Mouse (Mus musculus) midbrain, embryonic 12.5 days (tissue): ENCODE data around the gene Gpld1. TPM values are rescaled to one million over a fixed set of nuclear protein-coding genes. Genes with fewer than 3 reads are reported as not detected.
A peak's percentile ranks its signal among the peaks of the same experiment; 100 is the strongest.

Experiments
- ATAC-seq: fragments of 200-750 bp; cut with Nextera tagmentation; 2 replicates; pipeline ENCODE4 v1.8.0; 2017; ENCODE audit warnings: low read depth, moderate TSS enrichment, moderate library complexity; ENCODE audit not compliant: low FRiP score
- H3K27ac ChIP-seq: fragments of 300-500 bp; sonication (generic); replicated peaks from 2 replicates; pipeline ENCODE4 v1.5.1; 2016; ENCODE audit warnings: mild to moderate bottlenecking
- H3K27me3 ChIP-seq: fragments of 300-500 bp; sonication (generic); 2 replicates; pipeline ENCODE4 v1.6.1; 2016; ENCODE audit warnings: mild to moderate bottlenecking
- H3K36me3 ChIP-seq: fragments of 300-500 bp; sonication (generic); 2 replicates; pipeline ENCODE4 v1.6.1; 2016
- H3K4me1 ChIP-seq: fragments of 300-500 bp; sonication (generic); 2 replicates; pipeline ENCODE4 v1.6.1; 2016
- H3K4me2 ChIP-seq: fragments of 300-500 bp; sonication (generic); replicated peaks from 2 replicates; pipeline ENCODE4 v1.6.1; 2016; ENCODE audit warnings: mild to moderate bottlenecking, moderate library complexity
- H3K4me3 ChIP-seq: fragments of 300-500 bp; sonication (generic); 2 replicates; pipeline ENCODE4 v1.5.1; 2016; ENCODE audit warnings: mild to moderate bottlenecking
- H3K9ac ChIP-seq: fragments of 300-500 bp; sonication (generic); replicated peaks from 2 replicates; pipeline ENCODE4 v1.6.1; 2016; ENCODE audit warnings: mild to moderate bottlenecking, moderate library complexity
- H3K9me3 ChIP-seq: fragments of 300-500 bp; sonication (generic); 2 replicates; pipeline ENCODE4 v1.6.1; 2016; ENCODE audit warnings: mild to moderate bottlenecking
- WGBS: fragments of 180-500 bp; shearing (Covaris S2); methylation state at CpG from one replicate; pipeline ENCODE4 v1.1.7; 2016; 5-methylcytosine and 5-hydroxymethylcytosine counted together
- polyA plus RNA-seq: library from polyadenylated mRNA; unstranded; fragments of >200 nt; fragmentation: Nextera tagmentation; extraction: Ambion mirVana; gene quantifications from 2 replicates; pipeline ENCODE4 v1.2.1, GENCODE M21; 2016

Gpld1 gene
- polyA plus RNA-seq, 1 experiment from 2014 or later: 0.63 TPM

GRCm38 (mm10) chr13:24923991-24924390, 19.0 kb upstream of the Gpld1 start:
- WGBS: 95% methylated on average over 5 of the region's 5 CpGs
- ATAC-seq: no peak

GRCm38 (mm10) chr13:24930591-24930990, 12.4 kb upstream of the Gpld1 start:
- Histone ChIP-seq H3K9me3 (no peaks in the 10 kb centered on the region), H3K27me3 (no peaks in the 10 kb centered on the region), H3K36me3 (0 out of 2 replicates have a peak, but pooled peaks cover 1% of the 10 kb centered on the region), H3K4me3 (no peak overlapping the region), H3K27ac (no peak overlapping the region), H3K4me1 (no peaks in the 10 kb centered on the region), H3K9ac (no peak overlapping the region), H3K4me2 (no peak overlapping the region)
- no peak for ATAC-seq

More at GRCm38 (mm10) chr13:24923991-24924390, 19.0 kb upstream of the Gpld1 start:
- Histone ChIP-seq H3K4me1 (no peaks in the 10 kb centered on the region), H3K4me2 (no peak overlapping the region), H3K27me3 (no peaks in the 10 kb centered on the region), H3K36me3 (peaks cover 20% of the 10 kb centered on the region), H3K9ac (no peak overlapping the region), H3K27ac (no peak overlapping the region), H3K4me3 (no peak overlapping the region), H3K9me3 (no peaks in the 10 kb centered on the region)

GRCm38 (mm10) chr13:24933199-24933598, 9.8 kb upstream of the Gpld1 start:
- Histone ChIP-seq H3K4me2 (no peak overlapping the region), H3K4me3 (no peak overlapping the region), H3K36me3 (no peaks in the 10 kb centered on the region), H3K27ac (no peak overlapping the region), H3K27me3 (no peaks in the 10 kb centered on the region), H3K9ac (no peak overlapping the region), H3K9me3 (no peaks in the 10 kb centered on the region), H3K4me1 (peaks cover 10% of the 10 kb centered on the region; the same call in 1 of the 2 replicates)
- no peak for ATAC-seq
- WGBS: 93% methylated on average over 7 of the region's 7 CpGs

- Histone ChIP-seq H3K27ac (no peak overlapping the region), H3K4me1 (peaks cover 10% of the 10 kb centered on the region; the same call in 1 of the 2 replicates), H3K4me3 (peak overlapping the region; percentile 67), H3K27me3 (no peaks in the 10 kb centered on the region), H3K36me3 (no peaks in the 10 kb centered on the region), H3K9me3 (no peaks in the 10 kb centered on the region), H3K9ac (peak overlapping the region; percentile 68), H3K4me2 (peak overlapping the region; percentile 61)
- ATAC-seq: no peak; the same call in 1 of the 2 replicates
- WGBS: 57% methylated on average over 5 of the region's 5 CpGs
Measured at GRCm38 (mm10) chr13:24936772-24937107, 6.2 kb upstream of the Gpld1 start.

- Histone ChIP-seq H3K36me3 (no peaks in the 10 kb centered on the region), H3K9me3 (no peaks in the 10 kb centered on the region), H3K4me2 (peak within 1 kb of the TSS; percentile 61), H3K9ac (peak within 1 kb of the TSS; percentile 68), H3K4me1 (peaks cover 10% of the 10 kb centered on the region; the same call in 1 of the 2 replicates), H3K27ac (peak within 1 kb of the TSS; percentile 60), H3K4me3 (peak within 1 kb of the TSS; percentile 67), H3K27me3 (no peaks in the 10 kb centered on the region)
- peak; percentile 86 for ATAC-seq
- WGBS: 1% methylated on average over 70 of the region's 75 CpGs
Measured at GRCm38 (mm10) chr13:24937108-24937838, 5.7 kb upstream of the Gpld1 start, which contains the start of gene Aldh5a1. Aldh5a1 (minus strand) TSS chr13:24937661.

GRCm38 (mm10) chr13:24937839-24938166, 5.1 kb upstream of the Gpld1 start:
- H3K4me1 ChIP-seq: peaks cover 15% of the 10 kb centered on the region
- peak overlapping the region; percentile 68 for H3K9ac ChIP-seq
- no peak overlapping the region for H3K27ac ChIP-seq
- 19% methylated on average over 12 of the region's 12 CpGs for WGBS
- peak; percentile 35 for ATAC-seq
- no peaks in the 10 kb centered on the region for H3K36me3 ChIP-seq
- H3K4me2 ChIP-seq: peak overlapping the region; percentile 61
- no peaks in the 10 kb centered on the region for H3K9me3 ChIP-seq
- H3K27me3 ChIP-seq: no peaks in the 10 kb centered on the region
- H3K4me3 ChIP-seq: peak overlapping the region; percentile 67

GRCm38 (mm10) chr13:24938683-24939082, 4.3 kb upstream of the Gpld1 start:
- Histone ChIP-seq H3K9me3 (no peaks in the 10 kb centered on the region), H3K4me3 (no peak overlapping the region), H3K27ac (no peak overlapping the region), H3K27me3 (peaks cover 3% of the 10 kb centered on the region; the same call in 1 of the 2 replicates), H3K4me2 (no peak overlapping the region), H3K4me1 (peaks cover 16% of the 10 kb centered on the region), H3K36me3 (no peaks in the 10 kb centered on the region), H3K9ac (no peak overlapping the region)
- no peak for ATAC-seq
- WGBS: 37% methylated on average over 9 of the region's 9 CpGs

GRCm38 (mm10) chr13:24939472-24939871, 3.5 kb upstream of the Gpld1 start:
- whole genome bisulfite sequencing: 87% methylated on average over 9 of the region's 9 CpGs
- Histone ChIP-seq H3K9me3 (no peaks in the 10 kb centered on the region), H3K27ac (no peak overlapping the region), H3K9ac (no peak overlapping the region), H3K27me3 (peaks cover 3% of the 10 kb centered on the region; the same call in 1 of the 2 replicates), H3K36me3 (no peaks in the 10 kb centered on the region), H3K4me1 (peaks cover 16% of the 10 kb centered on the region), H3K4me3 (no peak overlapping the region), H3K4me2 (no peak overlapping the region)
- no peak for ATAC-seq

- Histone ChIP-seq H3K4me2 (no peak overlapping the region), H3K27ac (no peak overlapping the region), H3K36me3 (no peaks in the 10 kb centered on the region), H3K9me3 (no peaks in the 10 kb centered on the region), H3K27me3 (peaks cover 3% of the 10 kb centered on the region; the same call in 1 of the 2 replicates), H3K4me1 (peaks cover 9% of the 10 kb centered on the region; the same call in 1 of the 2 replicates), H3K4me3 (no peak overlapping the region), H3K9ac (no peak overlapping the region)
- ATAC-seq: no peak
- WGBS: 86% methylated on average over 8 of the region's 8 CpGs
Measured at GRCm38 (mm10) chr13:24943303-24943702, 351 bp downstream of the Gpld1 start.

- WGBS: 26% methylated on average over 4 of the region's 4 CpGs
- H3K4me3 ChIP-seq: no peak overlapping the region
- ATAC-seq: no peak
Measured at GRCm38 (mm10) chr13:24945567-24945966, 2.6 kb downstream of the Gpld1 start.

GRCm38 (mm10) chr13:24947158-24947557, 4.2 kb downstream of the Gpld1 start:
- Histone ChIP-seq H3K27ac (no peak overlapping the region), H3K4me1 (peaks cover 9% of the 10 kb centered on the region; the same call in 1 of the 2 replicates), H3K36me3 (no peaks in the 10 kb centered on the region), H3K9me3 (no peaks in the 10 kb centered on the region), H3K27me3 (peaks cover 3% of the 10 kb centered on the region; the same call in 1 of the 2 replicates), H3K4me3 (no peak overlapping the region), H3K4me2 (no peak overlapping the region), H3K9ac (no peak overlapping the region)
- WGBS: 87% methylated on average over 5 of the region's 5 CpGs
- ATAC-seq: no peak

More at GRCm38 (mm10) chr13:24945567-24945966, 2.6 kb downstream of the Gpld1 start:
- no peaks in the 10 kb centered on the region for H3K9me3 ChIP-seq
- H3K4me2 ChIP-seq: no peak overlapping the region
- H3K9ac ChIP-seq: no peak overlapping the region
- H3K36me3 ChIP-seq: no peaks in the 10 kb centered on the region
- H3K27me3 ChIP-seq: peaks cover 3% of the 10 kb centered on the region; the same call in 1 of the 2 replicates
- no peak overlapping the region for H3K27ac ChIP-seq
- peaks cover 9% of the 10 kb centered on the region; the same call in 1 of the 2 replicates for H3K4me1 ChIP-seq

- no peak for ATAC-seq
- no peak overlapping the region for H3K9ac ChIP-seq
- no peak overlapping the region for H3K27ac ChIP-seq
Measured at GRCm38 (mm10) chr13:24948870-24949269, 5.9 kb downstream of the Gpld1 start.

More at GRCm38 (mm10) chr13:24948870-24949269, 5.9 kb downstream of the Gpld1 start:
- no peaks in the 10 kb centered on the region for H3K36me3 ChIP-seq
- no peak overlapping the region for H3K4me3 ChIP-seq
- H3K4me1 ChIP-seq: 0 out of 2 replicates have a peak, but pooled peaks cover 3% of the 10 kb centered on the region
- no peaks in the 10 kb centered on the region for H3K27me3 ChIP-seq
- H3K9me3 ChIP-seq: no peaks in the 10 kb centered on the region
- no peak overlapping the region for H3K4me2 ChIP-seq
- WGBS: 92% methylated on average over 6 of the region's 6 CpGs
